Mouse (Mus musculus): Measurements from ENCODE around the gene Rreb1.

DNA sequence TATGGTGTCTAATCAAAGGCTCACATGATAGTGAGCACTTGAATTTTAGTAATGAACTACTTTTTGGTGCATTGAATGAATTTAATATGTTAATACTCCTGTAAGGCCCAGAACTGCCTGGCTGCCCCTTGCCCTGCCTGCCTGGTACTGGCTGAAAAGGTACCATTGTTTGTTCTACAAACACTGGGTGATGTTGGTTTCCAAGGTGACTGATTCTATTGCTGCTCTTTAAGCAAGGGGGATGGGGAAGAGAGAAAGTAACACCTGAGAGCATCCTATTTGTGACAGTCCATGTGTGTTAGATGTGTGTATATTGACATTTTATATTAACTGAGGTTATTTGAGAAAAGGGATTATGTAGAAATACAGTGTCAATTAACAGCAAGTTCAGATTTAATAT is 77.6 kb downstream of the Rreb1 start:
- no peak for TF ChIP-seq CTCF (IDR thresholded peaks at IDR 0.05; ENCODE audit: low read depth, low read length)
- TF ChIP-seq POLR2A (IDR thresholded peaks at IDR 0.05; ENCODE audit: insufficient read depth, low read length), result no peak
- no peak for TF ChIP-seq EP300 (IDR thresholded peaks at IDR 0.05; ENCODE audit: insufficient read depth, low read depth, low read length)

All from ES-Bruce4 (cell line).